Mouse (Mus musculus) forebrain, embryonic 13.5 days (tissue): ENCODE measurements at regions not wholly inside any gene's neighbourhood (a gene's known extent, or its start where the extent isn't known, plus 50 kb on each side); places are given as distances from the start of the nearest gene placed in this dataset.

Experiments
- ATAC-seq: fragments of 200-750 bp; cut with Nextera tagmentation; 2 replicates; pipeline ENCODE4 v1.8.0; 2017
- H3K27ac ChIP-seq: fragments of 300-500 bp; sonication (generic); 2 replicates; pipeline ENCODE4 v1.5.1; 2015; ENCODE audit warnings: inconsistent platforms, mild to moderate bottlenecking, moderate library complexity
- H3K27me3 ChIP-seq: fragments of 300-500 bp; sonication (generic); 2 replicates; pipeline ENCODE4 v1.6.1; 2015; ENCODE audit warnings: mild to moderate bottlenecking, inconsistent platforms
- H3K36me3 ChIP-seq: fragments of 300-500 bp; sonication (generic); 2 replicates; pipeline ENCODE4 v1.6.1; 2015; ENCODE audit warnings: mild to moderate bottlenecking, inconsistent platforms; ENCODE audit not compliant: poor library complexity, severe bottlenecking
- H3K4me1 ChIP-seq: fragments of 300-500 bp; sonication (generic); 2 replicates; pipeline ENCODE4 v1.6.1; 2015; ENCODE audit warnings: inconsistent platforms
- H3K4me2 ChIP-seq: fragments of 300-500 bp; sonication (generic); 2 replicates; pipeline ENCODE4 v1.6.1; 2015; ENCODE audit warnings: inconsistent platforms, mild to moderate bottlenecking, moderate library complexity
- H3K4me3 ChIP-seq: fragments of 300-500 bp; sonication (generic); 2 replicates; pipeline ENCODE4 v1.5.1; 2015; ENCODE audit warnings: mild to moderate bottlenecking, inconsistent platforms
- H3K9ac ChIP-seq: fragments of 300-500 bp; sonication (generic); 2 replicates; pipeline ENCODE4 v1.6.1; 2015; ENCODE audit warnings: mild to moderate bottlenecking, inconsistent platforms
- H3K9me3 ChIP-seq: fragments of 300-500 bp; sonication (generic); replicated peaks from 2 replicates; pipeline ENCODE4 v1.6.1; 2016; ENCODE audit warnings: inconsistent platforms
- WGBS: fragments of 180-500 bp; shearing (Covaris S2); methylation state at CpG from one replicate; pipeline ENCODE4 v1.1.7; 2015; 5-methylcytosine and 5-hydroxymethylcytosine counted together

DNA sequence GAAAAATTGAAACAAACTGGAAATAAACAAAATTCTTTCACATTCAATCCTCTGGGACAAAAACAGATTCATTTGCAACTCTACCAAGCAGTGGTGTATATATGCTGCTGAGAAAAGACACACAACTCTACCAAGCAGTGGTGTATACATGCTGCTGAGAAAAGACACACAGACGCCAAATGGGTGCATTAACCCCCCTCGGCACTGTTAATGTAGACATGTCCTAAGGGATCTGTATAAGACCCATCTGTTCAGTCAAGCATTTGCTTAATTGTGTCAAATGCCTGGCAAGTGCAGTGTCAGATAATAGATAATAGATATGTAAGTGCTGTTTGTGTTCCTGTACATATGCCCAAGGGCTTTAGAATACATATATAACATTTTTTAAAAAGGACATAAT is 1035.2 kb upstream of the B3galt2 start:
- Histone ChIP-seq H3K4me1 (no peaks in the 10 kb centered on the region), H3K27me3 (no peaks in the 10 kb centered on the region), H3K36me3 (no peaks in the 10 kb centered on the region), H3K9me3 (no peaks in the 10 kb centered on the region), H3K9ac (no peak overlapping the region), H3K27ac (no peak overlapping the region), H3K4me2 (no peak overlapping the region), H3K4me3 (no peak overlapping the region)
- ATAC-seq, result no peak
- 72% methylated on average over 2 of the region's 2 CpGs for WGBS

- H3K9me3 ChIP-seq, result no peaks in the 10 kb centered on the region
- no peak for ATAC-seq
- no peak overlapping the region for H3K4me2 ChIP-seq
- H3K4me1 ChIP-seq, result no peaks in the 10 kb centered on the region
- no peaks in the 10 kb centered on the region for H3K27me3 ChIP-seq
- no peak overlapping the region for H3K27ac ChIP-seq
- no peaks in the 10 kb centered on the region for H3K36me3 ChIP-seq
- no peak overlapping the region for H3K9ac ChIP-seq
- WGBS, result 91% methylated on average over 1 of the region's 1 CpGs
- no peak overlapping the region for H3K4me3 ChIP-seq
Observed at GRCm38 (mm10) chr1:142606082-142606481, 1034.4 kb upstream of the B3galt2 start.

GRCm38 (mm10) chr1:142621464-142621863 is 1019.0 kb upstream of the B3galt2 start:
- Histone ChIP-seq H3K27me3 (no peaks in the 10 kb centered on the region), H3K9ac (no peak overlapping the region), H3K9me3 (no peaks in the 10 kb centered on the region), H3K36me3 (no peaks in the 10 kb centered on the region), H3K27ac (no peak overlapping the region), H3K4me2 (no peak overlapping the region), H3K4me1 (no peaks in the 10 kb centered on the region), H3K4me3 (no peak overlapping the region)
- peak; percentile 36; the same call in 1 of the 2 replicates for ATAC-seq
- WGBS, result 81% methylated on average over 2 of the region's 2 CpGs

DNA sequence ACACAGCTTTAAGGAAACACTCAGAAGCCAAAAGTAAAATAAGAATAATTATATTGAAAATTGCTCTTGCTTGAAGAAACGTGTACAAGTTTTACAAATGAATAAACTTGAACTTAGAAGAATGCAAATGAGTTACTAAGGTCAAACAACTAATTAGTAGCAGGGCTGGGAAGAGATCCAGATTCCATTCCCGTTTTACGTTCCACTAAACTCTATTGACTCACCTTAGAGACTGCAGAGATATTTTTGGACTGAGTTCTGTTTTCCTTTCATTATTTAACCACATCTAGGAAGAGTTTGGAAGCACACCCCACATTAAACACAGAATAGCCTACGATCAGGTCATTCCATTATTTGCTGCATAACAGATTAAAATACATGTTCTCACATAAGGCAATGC is 1016.2 kb upstream of the B3galt2 start:
- Histone ChIP-seq H3K9ac (no peak overlapping the region), H3K9me3 (no peaks in the 10 kb centered on the region), H3K36me3 (no peaks in the 10 kb centered on the region), H3K4me2 (no peak overlapping the region), H3K4me1 (no peaks in the 10 kb centered on the region), H3K27ac (no peak overlapping the region), H3K4me3 (no peak overlapping the region), H3K27me3 (no peaks in the 10 kb centered on the region)
- no peak for ATAC-seq
- 40% methylated on average over 4 of the region's 4 CpGs for WGBS

DNA sequence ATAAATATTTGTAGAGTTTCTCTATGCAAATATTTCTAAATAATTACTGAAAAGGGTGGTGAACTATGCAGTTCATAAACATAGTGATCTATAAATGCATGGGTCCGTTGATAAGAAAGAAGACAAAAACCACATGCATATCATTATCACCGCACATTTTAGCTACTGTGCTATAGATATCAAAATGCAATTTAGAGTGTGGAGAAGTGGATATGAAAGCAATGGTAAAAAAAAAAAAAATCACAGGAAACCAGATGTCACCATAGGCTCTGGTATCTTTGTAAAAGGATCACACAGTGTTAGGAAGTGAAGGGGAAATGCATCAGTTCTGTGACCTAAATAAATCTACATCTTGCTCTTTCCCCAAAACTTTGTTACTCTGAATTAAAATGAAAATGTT is 985.2 kb upstream of the B3galt2 start:
- 91% methylated on average over 2 of the region's 2 CpGs for WGBS
- H3K4me3 ChIP-seq, result no peak overlapping the region
- H3K9ac ChIP-seq, result no peak overlapping the region
- H3K27me3 ChIP-seq, result no peaks in the 10 kb centered on the region
- no peaks in the 10 kb centered on the region for H3K9me3 ChIP-seq
- H3K4me2 ChIP-seq, result no peak overlapping the region
- no peak overlapping the region for H3K27ac ChIP-seq
- no peaks in the 10 kb centered on the region for H3K4me1 ChIP-seq
- H3K36me3 ChIP-seq, result no peaks in the 10 kb centered on the region
- ATAC-seq, result no peak

GRCm38 (mm10) chr1:142665262-142665661 is 975.2 kb upstream of the B3galt2 start:
- ATAC-seq, result no peak
- H3K36me3 ChIP-seq, result no peaks in the 10 kb centered on the region
- no peak overlapping the region for H3K4me3 ChIP-seq

GRCm38 (mm10) chr1:142679917-142680316 is 960.5 kb upstream of the B3galt2 start:
- no peaks in the 10 kb centered on the region for H3K4me1 ChIP-seq
- WGBS, result 75% methylated on average over 3 of the region's 3 CpGs
- H3K4me2 ChIP-seq, result no peak overlapping the region
- no peak overlapping the region for H3K27ac ChIP-seq
- no peaks in the 10 kb centered on the region for H3K9me3 ChIP-seq
- H3K9ac ChIP-seq, result no peak overlapping the region
- H3K27me3 ChIP-seq, result no peaks in the 10 kb centered on the region
- H3K4me3 ChIP-seq, result no peak overlapping the region
- no peaks in the 10 kb centered on the region for H3K36me3 ChIP-seq
- ATAC-seq, result no peak

More at GRCm38 (mm10) chr1:142665262-142665661, 975.2 kb upstream of the B3galt2 start:
- WGBS, result 79% methylated on average over 4 of the region's 4 CpGs
- Histone ChIP-seq H3K4me2 (no peak overlapping the region), H3K9me3 (no peaks in the 10 kb centered on the region), H3K27ac (no peak overlapping the region), H3K4me1 (no peaks in the 10 kb centered on the region), H3K27me3 (no peaks in the 10 kb centered on the region), H3K9ac (no peak overlapping the region)

DNA sequence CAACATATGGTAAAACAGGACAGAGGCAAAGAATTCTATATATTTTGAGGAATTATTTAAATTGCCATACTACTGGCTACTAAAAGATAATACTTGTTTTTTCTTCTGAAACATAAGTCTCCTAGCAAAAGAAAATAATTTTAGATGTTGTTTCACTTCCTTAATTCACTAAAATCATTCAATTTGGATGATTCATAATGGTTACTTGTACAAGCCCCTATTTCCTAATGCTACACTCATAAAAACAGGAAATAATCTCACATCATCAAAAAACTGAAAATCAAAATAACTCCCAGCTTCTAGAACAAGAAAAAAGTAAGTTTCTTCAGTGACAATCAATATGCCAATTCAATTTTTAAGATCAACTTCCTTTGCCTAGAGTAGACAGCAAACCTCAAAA is 951.6 kb upstream of the B3galt2 start:
- no peak overlapping the region for H3K9ac ChIP-seq
- no peak overlapping the region for H3K4me2 ChIP-seq
- no peaks in the 10 kb centered on the region for H3K36me3 ChIP-seq
- ATAC-seq, result no peak
- H3K27me3 ChIP-seq, result no peaks in the 10 kb centered on the region
- no peak overlapping the region for H3K4me3 ChIP-seq
- H3K4me1 ChIP-seq, result no peaks in the 10 kb centered on the region
- no peaks in the 10 kb centered on the region for H3K9me3 ChIP-seq
- H3K27ac ChIP-seq, result no peak overlapping the region

- ATAC-seq, result no peak
- 90% methylated on average over 1 of the region's 1 CpGs for WGBS
- H3K27ac ChIP-seq, result no peak overlapping the region
- no peak overlapping the region for H3K9ac ChIP-seq
- H3K4me1 ChIP-seq, result no peaks in the 10 kb centered on the region
- no peaks in the 10 kb centered on the region for H3K27me3 ChIP-seq
- H3K4me2 ChIP-seq, result no peak overlapping the region
- no peak overlapping the region for H3K4me3 ChIP-seq
- no peaks in the 10 kb centered on the region for H3K9me3 ChIP-seq
- no peaks in the 10 kb centered on the region for H3K36me3 ChIP-seq
Observed at GRCm38 (mm10) chr1:142695179-142695578, 945.3 kb upstream of the B3galt2 start.

GRCm38 (mm10) chr1:142708263-142708662 is 932.2 kb upstream of the B3galt2 start:
- no peaks in the 10 kb centered on the region for H3K27me3 ChIP-seq

DNA sequence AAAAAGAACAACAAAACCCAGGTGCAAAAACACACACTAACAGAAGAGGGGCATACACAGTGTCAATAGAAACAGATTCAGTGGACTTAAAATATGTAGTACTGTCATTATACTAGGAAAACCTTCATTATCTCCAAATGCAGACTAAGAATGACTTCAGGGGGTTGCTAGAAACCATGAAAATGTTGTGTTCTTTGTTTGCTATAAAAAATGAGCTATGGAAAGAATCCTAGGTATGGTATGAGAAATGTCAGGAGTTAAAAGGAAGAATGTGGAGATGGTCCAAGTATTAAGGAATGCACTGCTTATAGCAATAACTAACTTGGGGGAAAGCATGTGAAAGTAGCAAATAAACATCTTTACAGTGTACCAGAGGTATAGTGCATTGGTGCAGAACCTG is 910.2 kb upstream of the B3galt2 start:
- Histone ChIP-seq H3K9ac (no peak overlapping the region), H3K4me2 (no peak overlapping the region), H3K4me1 (0 out of 2 replicates have a peak, but pooled peaks cover 5% of the 10 kb centered on the region), H3K36me3 (no peaks in the 10 kb centered on the region), H3K4me3 (no peak overlapping the region), H3K27me3 (no peaks in the 10 kb centered on the region), H3K27ac (no peak overlapping the region), H3K9me3 (no peaks in the 10 kb centered on the region)
- ATAC-seq, result no peak

More at GRCm38 (mm10) chr1:142708263-142708662, 932.2 kb upstream of the B3galt2 start:
- no peak overlapping the region for H3K9ac ChIP-seq
- H3K4me1 ChIP-seq, result no peaks in the 10 kb centered on the region
- H3K27ac ChIP-seq, result no peak overlapping the region
- no peak overlapping the region for H3K4me3 ChIP-seq
- no peaks in the 10 kb centered on the region for H3K9me3 ChIP-seq
- H3K36me3 ChIP-seq, result no peaks in the 10 kb centered on the region
- ATAC-seq, result no peak
- no peak overlapping the region for H3K4me2 ChIP-seq
- WGBS, result 84% methylated on average over 2 of the region's 2 CpGs

- Histone ChIP-seq H3K36me3 (no peaks in the 10 kb centered on the region), H3K4me1 (0 out of 2 replicates have a peak, but pooled peaks cover 5% of the 10 kb centered on the region), H3K4me3 (no peak overlapping the region), H3K9ac (no peak overlapping the region), H3K4me2 (no peak overlapping the region), H3K27ac (no peak overlapping the region), H3K9me3 (no peaks in the 10 kb centered on the region), H3K27me3 (no peaks in the 10 kb centered on the region)
- ATAC-seq, result peak; percentile 70
Observed at GRCm38 (mm10) chr1:142734108-142734507, 906.4 kb upstream of the B3galt2 start.

- Histone ChIP-seq H3K4me3 (no peak overlapping the region), H3K27me3 (no peaks in the 10 kb centered on the region), H3K4me1 (0 out of 2 replicates have a peak, but pooled peaks cover 5% of the 10 kb centered on the region), H3K4me2 (no peak overlapping the region), H3K9me3 (no peaks in the 10 kb centered on the region), H3K27ac (no peak overlapping the region), H3K36me3 (no peaks in the 10 kb centered on the region), H3K9ac (no peak overlapping the region)
- WGBS, result 92% methylated on average over 2 of the region's 2 CpGs
- ATAC-seq, result no peak
Observed at GRCm38 (mm10) chr1:142738376-142738775, 902.1 kb upstream of the B3galt2 start.
